24 mouse cellular contexts compared by ENCODE assay signal in genomic region chr3:109772120-109772519, GRCm38 (mm10).
DNase-seq lines count a peak whose midpoint lies in the region; ATAC-seq and TF ChIP-seq lines count a peak whose summit lies in the region.
"Had no signal": no experiment of that assay in that cellular context is flagged by ENCODE, and none has a peak within 500 bp of the region (broad histone marks: within the 10 kb centered on the region; RNA-seq: fewer than 3 reads in every experiment).

No protein-coding gene starts in this region.

- no peak for TF ChIP-seq CTCF in liver, postnatal 0 days (IDR thresholded peaks at IDR 0.05; ENCODE audit: low read depth)
- TF ChIP-seq CTCF in stomach, postnatal 0 days (IDR thresholded peaks at IDR 0.05; ENCODE audit: low read depth) = no peak
- TF ChIP-seq CTCF in forebrain, postnatal 0 days (IDR thresholded peaks at IDR 0.05; ENCODE audit: low read depth) = no peak

- no peak overlapping the region for H3K27ac ChIP-seq in heart, embryonic 11.5 days (ENCODE audit: low read depth, low read length)
- H3K27ac ChIP-seq in heart, embryonic 15.5 days = no peak overlapping the region
- no peak overlapping the region for H3K27ac ChIP-seq in liver, embryonic 11.5 days (ENCODE audit: low read depth, low read length)
- no peak overlapping the region for H3K27ac ChIP-seq in liver, postnatal 0 days (ENCODE audit: low read depth)
- H3K27ac ChIP-seq in stomach, postnatal 0 days (replicated peaks) = no peak overlapping the region
- no peak overlapping the region for H3K27ac ChIP-seq in forebrain, postnatal 0 days (ENCODE audit: low read depth, low read length)
- H3K27ac ChIP-seq: embryonic facial prominence, embryonic 15.5 days; forebrain, embryonic 10.5 days; hindbrain, embryonic 15.5 days; kidney, postnatal 0 days had no signal

- WGBS in heart, embryonic 11.5 days (ENCODE audit: insufficient replicate concordance) = 39% methylated on average over 14 of the region's 14 CpGs
- 29% methylated on average over 14 of the region's 14 CpGs for WGBS in heart, embryonic 15.5 days
- WGBS in liver, embryonic 11.5 days = 55% methylated on average over 14 of the region's 14 CpGs
- WGBS in liver, postnatal 0 days (ENCODE audit: insufficient replicate concordance) = 68% methylated on average over 14 of the region's 14 CpGs
- WGBS in stomach, postnatal 0 days = 84% methylated on average over 14 of the region's 14 CpGs
- 89% methylated on average over 14 of the region's 14 CpGs for WGBS in forebrain, postnatal 0 days

- intact Hi-C loops in heart, postnatal 14 days (cut with DNase I) = no loop called here
- intact Hi-C loops in heart, postnatal 36 days (cut with DNase I) = no loop called here

- peak overlapping the region; percentile 47 for H3K4me2 ChIP-seq in heart, embryonic 11.5 days
- H3K4me2 ChIP-seq in heart, embryonic 15.5 days = peak overlapping the region; percentile 49
- no peak overlapping the region for H3K4me2 ChIP-seq in liver, embryonic 11.5 days
- H3K4me2 ChIP-seq in liver, postnatal 0 days (ENCODE audit: low read depth, low read length) = no peak overlapping the region
- H3K4me2 ChIP-seq in stomach, postnatal 0 days (replicated peaks; ENCODE audit: low read depth) = no peak overlapping the region
- H3K4me2 ChIP-seq in forebrain, postnatal 0 days (ENCODE audit: low read depth) = no peak overlapping the region
- H3K4me2 ChIP-seq: embryonic facial prominence, embryonic 15.5 days; hindbrain, embryonic 15.5 days had no signal

- H3K9ac ChIP-seq in heart, embryonic 11.5 days (ENCODE audit: low read depth, low read length) = no peak overlapping the region
- H3K9ac ChIP-seq in heart, embryonic 15.5 days = no peak overlapping the region
- H3K9ac ChIP-seq in liver, embryonic 11.5 days (ENCODE audit: low read depth, low read length) = no peak overlapping the region
- no peak overlapping the region for H3K9ac ChIP-seq in liver, postnatal 0 days (replicated peaks)
- no peak overlapping the region for H3K9ac ChIP-seq in stomach, postnatal 0 days (ENCODE audit: low read length)
- no peak overlapping the region for H3K9ac ChIP-seq in forebrain, postnatal 0 days
- H3K9ac ChIP-seq: embryonic facial prominence, embryonic 15.5 days; hindbrain, embryonic 15.5 days had no signal

- no peak for DNase-seq in heart, postnatal 14 days
- no peak for DNase-seq in heart, postnatal 36 days
- no peak for DNase-seq in liver, embryonic 11.5 days (ENCODE audit: low spot score)
- no peak for DNase-seq in liver, postnatal 0 days
- peak; percentile 15 for DNase-seq in stomach, postnatal 0 days (ENCODE audit: low spot score)
- DNase-seq in forebrain, postnatal 0 days = no peak
- DNase-seq: adrenal gland, adult 2 months; adrenal gland, postnatal 36 days; cerebellum, adult 11 months; cerebellum, adult 8-10 months; cerebellum, postnatal 14 days; embryo, embryonic 11 days; gastrocnemius, postnatal 14 days; kidney, adult 2 months had no signal

- H3K9me3 ChIP-seq in heart, embryonic 11.5 days (replicated peaks; ENCODE audit: control insufficient read depth, low read length) = no peaks in the 10 kb centered on the region
- no peaks in the 10 kb centered on the region for H3K9me3 ChIP-seq in heart, embryonic 15.5 days (replicated peaks)
- no peaks in the 10 kb centered on the region for H3K9me3 ChIP-seq in liver, embryonic 11.5 days (ENCODE audit: control insufficient read depth, low read length)
- no peaks in the 10 kb centered on the region for H3K9me3 ChIP-seq in liver, postnatal 0 days (ENCODE audit: low read length)
- no peaks in the 10 kb centered on the region for H3K9me3 ChIP-seq in stomach, postnatal 0 days (ENCODE audit: control insufficient read depth, low read length)
- no peaks in the 10 kb centered on the region for H3K9me3 ChIP-seq in forebrain, postnatal 0 days (ENCODE audit: low read length)
- H3K9me3 ChIP-seq: embryonic facial prominence, embryonic 15.5 days; forebrain, embryonic 10.5 days; hindbrain, embryonic 15.5 days had no signal

- TF ChIP-seq EP300 in liver, postnatal 0 days (IDR thresholded peaks at IDR 0.05; ENCODE audit: low read depth) = no peak
- no peak for TF ChIP-seq EP300 in stomach, postnatal 0 days (optimal IDR thresholded peaks at IDR 0.05)

- H3K27me3 ChIP-seq in heart, embryonic 11.5 days (ENCODE audit: control insufficient read depth, insufficient read depth, low read length) = peaks cover 2% of the 10 kb centered on the region; the same call in 1 of the 2 replicates
- no peaks in the 10 kb centered on the region for H3K27me3 ChIP-seq in heart, embryonic 15.5 days
- no peaks in the 10 kb centered on the region for H3K27me3 ChIP-seq in liver, embryonic 11.5 days (replicated peaks; ENCODE audit: control insufficient read depth, insufficient read depth, low read length)
- no peaks in the 10 kb centered on the region for H3K27me3 ChIP-seq in liver, postnatal 0 days (ENCODE audit: insufficient read depth, low read length)
- no peaks in the 10 kb centered on the region for H3K27me3 ChIP-seq in stomach, postnatal 0 days (ENCODE audit: control insufficient read depth, insufficient read depth, low read length)
- H3K27me3 ChIP-seq in forebrain, postnatal 0 days (ENCODE audit: insufficient read depth, low read length) = no peaks in the 10 kb centered on the region
- H3K27me3 ChIP-seq: CH12.LX; embryonic facial prominence, embryonic 15.5 days; hindbrain, embryonic 15.5 days had no signal

- no peaks in the 10 kb centered on the region; the same call in none of the 2 replicates for H3K4me1 ChIP-seq in heart, embryonic 11.5 days (ENCODE audit: control insufficient read depth, insufficient read depth, low read length)
- H3K4me1 ChIP-seq in heart, embryonic 15.5 days (replicated peaks) = peaks cover 12% of the 10 kb centered on the region
- no peaks in the 10 kb centered on the region for H3K4me1 ChIP-seq in liver, embryonic 11.5 days (replicated peaks; ENCODE audit: control insufficient read depth, insufficient read depth, low read length)
- H3K4me1 ChIP-seq in liver, postnatal 0 days (ENCODE audit: insufficient read depth) = no peaks in the 10 kb centered on the region
- no peaks in the 10 kb centered on the region for H3K4me1 ChIP-seq in stomach, postnatal 0 days (replicated peaks; ENCODE audit: control insufficient read depth, insufficient read depth)
- no peaks in the 10 kb centered on the region for H3K4me1 ChIP-seq in forebrain, postnatal 0 days (ENCODE audit: insufficient read depth)
- H3K4me1 ChIP-seq: embryonic facial prominence, embryonic 15.5 days; forebrain, embryonic 10.5 days; hindbrain, embryonic 15.5 days had no signal

- no peak overlapping the region; the same call in 1 of the 2 replicates for H3K4me3 ChIP-seq in heart, embryonic 11.5 days (ENCODE audit: low read depth, low read length)
- no peak overlapping the region; the same call in 1 of the 2 replicates for H3K4me3 ChIP-seq in heart, embryonic 15.5 days
- H3K4me3 ChIP-seq in liver, embryonic 11.5 days (ENCODE audit: low read depth, low read length) = no peak overlapping the region
- no peak overlapping the region for H3K4me3 ChIP-seq in liver, postnatal 0 days (ENCODE audit: low read depth, low read length)
- no peak overlapping the region for H3K4me3 ChIP-seq in stomach, postnatal 0 days (ENCODE audit: low read depth, low read length)
- H3K4me3 ChIP-seq in forebrain, postnatal 0 days (ENCODE audit: low read depth, low read length) = no peak overlapping the region
- H3K4me3 ChIP-seq: embryonic facial prominence, embryonic 15.5 days; erythroblast, embryonic 14.5 days; forebrain, embryonic 10.5 days; hindbrain, embryonic 15.5 days had no signal

- H3K36me3 ChIP-seq in heart, embryonic 11.5 days (ENCODE audit: control insufficient read depth, insufficient read depth, low read length) = no peaks in the 10 kb centered on the region
- H3K36me3 ChIP-seq in heart, embryonic 15.5 days = no peaks in the 10 kb centered on the region
- H3K36me3 ChIP-seq in liver, embryonic 11.5 days (ENCODE audit: control insufficient read depth, insufficient read depth, low read length) = no peaks in the 10 kb centered on the region
- H3K36me3 ChIP-seq in liver, postnatal 0 days (replicated peaks; ENCODE audit: insufficient read depth, low read length) = no peaks in the 10 kb centered on the region
- H3K36me3 ChIP-seq in stomach, postnatal 0 days (ENCODE audit: control insufficient read depth, insufficient read depth, low read length) = no peaks in the 10 kb centered on the region
- H3K36me3 ChIP-seq in forebrain, postnatal 0 days (ENCODE audit: insufficient read depth) = no peaks in the 10 kb centered on the region
- H3K36me3 ChIP-seq: embryonic facial prominence, embryonic 15.5 days; forebrain, embryonic 10.5 days; hindbrain, embryonic 15.5 days had no signal

- peak; percentile 73; the same call in 1 of the 2 replicates for ATAC-seq in heart, embryonic 11.5 days (replicated peaks; ENCODE audit: insufficient number of reproducible peaks, low FRiP score, low TSS enrichment)
- peak; percentile 50; the same call in 1 of the 2 replicates for ATAC-seq in heart, embryonic 15.5 days (replicated peaks; ENCODE audit: insufficient number of reproducible peaks, insufficient read depth, low FRiP score, low read depth)
- ATAC-seq in liver, embryonic 11.5 days (replicated peaks; ENCODE audit: low FRiP score) = 0 out of 2 replicates have a peak, but pooled peaks have one; percentile 36
- no peak for ATAC-seq in liver, postnatal 0 days
- no peak; the same call in 1 of the 2 replicates for ATAC-seq in stomach, postnatal 0 days (ENCODE audit: low FRiP score, low TSS enrichment)
- no peak for ATAC-seq in forebrain, postnatal 0 days
- ATAC-seq: forebrain, embryonic 14.5 days; intestine, embryonic 16.5 days had no signal

Comparison
In these comparisons a context has a peak if more than half of its experiments do, and no peak if none do; other contexts are left out.
1. ATAC-seq: peak in heart, embryonic 11.5 days (single experiment), heart, embryonic 15.5 days (single experiment) and liver, embryonic 11.5 days (single experiment); none in liver, postnatal 0 days (single experiment), stomach, postnatal 0 days (single experiment) and forebrain, postnatal 0 days (single experiment).
2. H3K4me2 ChIP-seq: peak in heart, embryonic 11.5 days (single experiment) and heart, embryonic 15.5 days (single experiment); none in liver, embryonic 11.5 days (single experiment), liver, postnatal 0 days (single experiment), stomach, postnatal 0 days (single experiment) and forebrain, postnatal 0 days (single experiment).